Mouse (Mus musculus): ENCODE data around the gene Snapc3.
"Not testable (repeated sequence)": the region's sequence is repeated elsewhere in the genome, so short reads cannot be mapped to it uniquely, and the experiment has no call there.

Gene Snapc3

GRCm38 (mm10) chr4:83417820-83418186 lies 279 bp downstream of the Snapc3 start:
- DNase-seq (ENCODE audit: low read depth, low spot score) = no peak

GRCm38 (mm10) chr4:83418781-83419180 lies 1.3 kb downstream of the Snapc3 start:
- DNase-seq (ENCODE audit: low read depth, low spot score) = no peak

- DNase-seq (ENCODE audit: low read depth, low spot score) = peak; percentile 23
Observed at GRCm38 (mm10) chr4:83423641-83424040, 6.1 kb downstream of the Snapc3 start.

GRCm38 (mm10) chr4:83425119-83425518 lies 7.6 kb downstream of the Snapc3 start:
- no peak for DNase-seq (ENCODE audit: low read depth, low spot score)

GRCm38 (mm10) chr4:83427141-83427540 lies 9.6 kb downstream of the Snapc3 start:
- DNase-seq (ENCODE audit: low read depth, low spot score) = no peak

- DNase-seq (ENCODE audit: low read depth, low spot score) = no peak
Observed at GRCm38 (mm10) chr4:83427696-83428095, 10.2 kb downstream of the Snapc3 start.

GRCm38 (mm10) chr4:83428845-83429244 lies 11.3 kb downstream of the Snapc3 start:
- no peak for DNase-seq (ENCODE audit: low read depth, low spot score)

GRCm38 (mm10) chr4:83431950-83432349 lies 14.4 kb downstream of the Snapc3 start:
- no peak for DNase-seq (ENCODE audit: low read depth, low spot score)

- no peak for DNase-seq (ENCODE audit: low read depth, low spot score)
Observed at GRCm38 (mm10) chr4:83432901-83433300, 15.4 kb downstream of the Snapc3 start.

GRCm38 (mm10) chr4:83436375-83436774 lies 18.9 kb downstream of the Snapc3 start:
- no peak for DNase-seq (ENCODE audit: low read depth, low spot score)

GRCm38 (mm10) chr4:83438116-83438515 lies 20.6 kb downstream of the Snapc3 start:
- DNase-seq (ENCODE audit: low read depth, low spot score) = no peak

GRCm38 (mm10) chr4:83439045-83439444 lies 21.5 kb downstream of the Snapc3 start:
- no peak for DNase-seq (ENCODE audit: low read depth, low spot score)

- DNase-seq (ENCODE audit: low read depth, low spot score) = no peak
Observed at GRCm38 (mm10) chr4:83441050-83441449, 23.5 kb downstream of the Snapc3 start.

GRCm38 (mm10) chr4:83450785-83451184 lies 33.3 kb downstream of the Snapc3 start:
- no peak for DNase-seq (ENCODE audit: low read depth, low spot score)

GRCm38 (mm10) chr4:83460106-83460505 lies 42.6 kb downstream of the Snapc3 start:
- no peak for DNase-seq (ENCODE audit: low read depth, low spot score)

- DNase-seq (ENCODE audit: low read depth, low spot score) = no peak
Observed at GRCm38 (mm10) chr4:83464827-83465226, 47.3 kb downstream of the Snapc3 start.

GRCm38 (mm10) chr4:83467615-83468014 lies 50.1 kb downstream of the Snapc3 start:
- DNase-seq (ENCODE audit: low read depth, low spot score) = no peak

- no peak for DNase-seq (ENCODE audit: low read depth, low spot score)
Observed at GRCm38 (mm10) chr4:83468208-83468607, 50.7 kb downstream of the Snapc3 start.

- DNase-seq (ENCODE audit: low read depth, low spot score) = no peak
Observed at GRCm38 (mm10) chr4:83485250-83485649, 67.7 kb downstream of the Snapc3 start.

GRCm38 (mm10) chr4:83485735-83486116 lies 68.2 kb downstream of the Snapc3 start:
- peak; percentile 66 for DNase-seq (ENCODE audit: low read depth, low spot score)

GRCm38 (mm10) chr4:83486117-83486901 lies 68.8 kb downstream of the Snapc3 start, which contains the start of gene Psip1:
Gene Psip1 (minus strand): TSS chr4:83486459.
- DNase-seq (ENCODE audit: low read depth, low spot score) = peak; percentile 54

- DNase-seq (ENCODE audit: low read depth, low spot score) = peak; percentile 1
Observed at GRCm38 (mm10) chr4:83489121-83489520, 71.6 kb downstream of the Snapc3 start.

- DNase-seq (ENCODE audit: low read depth, low spot score) = no peak
Observed at GRCm38 (mm10) chr4:83493112-83493511, 75.6 kb downstream of the Snapc3 start.

GRCm38 (mm10) chr4:83497013-83497412 lies 79.5 kb downstream of the Snapc3 start:
- not testable (repeated sequence) for DNase-seq (ENCODE audit: low read depth, low spot score)
